Mouse (Mus musculus): ENCODE data around the gene Tmem238.
A peak's percentile ranks its signal among the peaks of the same experiment; 100 is the strongest.

Tmem238 gene

GRCm38 (mm10) chr7:4747156-4747899, 42.1 kb downstream of the Tmem238 start:
- no peak for DNase-seq (ENCODE audit: low spot score)

- no peak for DNase-seq (ENCODE audit: low spot score)
These were observed 43.0 kb downstream of the Tmem238 start for GRCm38 (mm10) chr7:4746326-4746980.

- DNase-seq (ENCODE audit: low spot score): no peak
These were observed 44.6 kb downstream of the Tmem238 start for GRCm38 (mm10) chr7:4744886-4745285.

- no peak for DNase-seq (ENCODE audit: low spot score)
These were observed 46.1 kb downstream of the Tmem238 start for GRCm38 (mm10) chr7:4743354-4743753.

GRCm38 (mm10) chr7:4742482-4742819, 47.0 kb downstream of the Tmem238 start:
- DNase-seq (ENCODE audit: low spot score): no peak

GRCm38 (mm10) chr7:4741672-4742481, 47.6 kb downstream of the Tmem238 start:
- DNase-seq (ENCODE audit: low spot score): no peak

- no peak for DNase-seq (ENCODE audit: low spot score)
These were observed 48.3 kb downstream of the Tmem238 start for GRCm38 (mm10) chr7:4741151-4741550.

GRCm38 (mm10) chr7:4740309-4740727, 49.1 kb downstream of the Tmem238 start:
- DNase-seq (ENCODE audit: low spot score): no peak

- DNase-seq (ENCODE audit: low spot score): peak; percentile 94
These were observed 49.7 kb downstream of the Tmem238 start, which contains the start of gene Kmt5c for GRCm38 (mm10) chr7:4739544-4740275. Kmt5c (plus strand) TSS chr7:4740115.

GRCm38 (mm10) chr7:4739041-4739543, 50.4 kb downstream of the Tmem238 start:
- no peak for DNase-seq (ENCODE audit: low spot score)
